Mouse (Mus musculus) inflammation-experienced regulatory T-cells, adult 6 months (primary cell): ENCODE data around the gene Ubxn7. TPM values are rescaled to one million over a fixed set of nuclear protein-coding genes. Genes with fewer than 3 reads are reported as not detected.

Source experiments
- ATAC-seq: one replicate; pipeline ENCODE4 v1.8.0; 2017
- polyA plus RNA-seq, 3 experiments: library from polyadenylated mRNA; unstranded; fragments of 100-300 nt; shearing (Covaris generic); gene quantifications; one replicate each; pipeline ENCODE4 v1.2.1; 2017

The Ubxn7 gene
- polyA plus RNA-seq, 3 experiments from 2014 or later: 10.3 to 21.6 (median 16.3) TPM

DNA sequence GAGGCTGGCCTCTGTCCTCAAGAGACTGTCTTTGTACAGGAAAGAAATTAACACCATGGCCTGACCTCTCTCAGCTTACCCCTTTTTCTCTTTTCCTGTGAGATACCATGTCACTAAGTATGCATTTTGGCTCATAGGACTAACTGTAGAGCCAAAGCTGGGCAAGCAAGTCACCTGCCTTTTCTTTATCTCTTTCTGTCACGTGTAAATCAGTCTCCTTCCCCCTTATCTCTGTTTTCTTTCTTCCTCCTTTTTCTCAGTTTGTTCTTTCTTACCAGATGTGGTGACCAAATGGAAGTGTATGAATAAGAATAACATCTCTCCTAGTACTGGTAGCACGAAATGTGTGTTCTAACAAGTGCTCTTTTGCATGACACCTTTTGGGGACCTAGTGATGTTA lies 52.8 kb downstream of the Ubxn7 start:
- no peak for ATAC-seq

- ATAC-seq: no peak
Observed at GRCm38 (mm10) chr16:32386826-32387225, 54.8 kb downstream of the Ubxn7 start.

GRCm38 (mm10) chr16:32389049-32389448 lies 57.0 kb downstream of the Ubxn7 start:
- no peak for ATAC-seq

DNA sequence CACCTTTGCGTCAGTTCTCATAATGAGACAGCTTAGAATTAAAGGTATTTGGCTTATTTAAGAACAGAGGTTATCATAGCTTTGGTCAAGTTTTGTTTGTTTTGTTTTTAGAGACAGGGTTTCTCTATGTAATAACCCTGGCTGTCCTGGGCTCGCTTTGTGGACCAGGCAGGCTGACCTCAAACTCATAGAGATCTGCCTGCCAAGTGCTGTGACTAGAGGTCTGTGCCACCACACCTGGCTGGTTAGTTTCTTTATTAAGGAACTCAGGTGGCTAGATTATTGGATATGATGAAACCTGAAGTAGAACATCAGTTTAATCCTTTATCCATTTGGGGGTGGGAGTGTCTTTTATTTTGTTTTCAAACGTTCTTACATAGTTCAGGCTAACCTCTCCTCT lies 57.8 kb downstream of the Ubxn7 start:
- no peak for ATAC-seq

DNA sequence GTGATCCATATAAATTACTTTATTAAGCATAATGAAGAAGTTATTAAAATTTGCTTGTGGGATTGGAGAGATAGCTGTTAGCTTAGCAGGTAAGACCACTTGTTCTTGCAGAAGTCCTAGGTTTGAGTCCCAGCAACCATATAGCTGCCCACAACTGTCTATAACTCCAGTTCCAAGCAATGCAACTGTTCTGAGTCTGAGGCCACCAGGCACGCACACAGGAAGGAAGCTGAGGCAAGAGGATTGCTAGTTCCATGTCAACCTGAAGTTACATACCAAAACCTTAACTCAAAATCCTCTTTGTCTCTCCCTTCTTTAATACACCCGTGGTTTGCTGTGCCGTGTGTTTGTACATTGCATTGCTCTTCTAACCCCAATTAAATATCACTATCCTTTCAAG lies 58.8 kb downstream of the Ubxn7 start:
- no peak for ATAC-seq

GRCm38 (mm10) chr16:32395679-32396540 lies 63.9 kb downstream of the Ubxn7 start:
- no peak for ATAC-seq

DNA sequence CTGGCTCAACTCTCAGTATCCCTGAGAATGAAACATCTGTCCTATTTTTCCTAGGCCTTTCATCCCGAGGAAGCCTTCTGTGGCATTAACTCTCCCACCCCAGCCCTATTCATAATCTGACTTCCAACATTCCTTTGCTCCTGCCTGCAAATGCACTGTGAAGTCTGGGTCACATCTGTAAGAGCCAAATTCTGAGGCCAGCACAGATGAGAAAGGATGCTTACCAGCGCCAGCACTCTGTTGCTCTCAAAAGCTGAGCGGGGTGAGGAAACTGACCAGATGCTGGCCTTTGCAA lies 64.4 kb downstream of the Ubxn7 start:
- ATAC-seq: no peak

- ATAC-seq: no peak
Observed at GRCm38 (mm10) chr16:32398206-32398605, 66.1 kb downstream of the Ubxn7 start.

- no peak for ATAC-seq
Observed at GRCm38 (mm10) chr16:32400267-32400666, 68.2 kb downstream of the Ubxn7 start, which contains the start of gene Tm4sf19. TSS of gene Tm4sf19 (plus strand) at chr16:32400506.

GRCm38 (mm10) chr16:32401335-32401965 lies 69.4 kb downstream of the Ubxn7 start:
- no peak for ATAC-seq

GRCm38 (mm10) chr16:32402818-32403217 lies 70.8 kb downstream of the Ubxn7 start:
- no peak for ATAC-seq

- ATAC-seq: no peak
Observed at GRCm38 (mm10) chr16:32405716-32406115, 73.7 kb downstream of the Ubxn7 start.

DNA sequence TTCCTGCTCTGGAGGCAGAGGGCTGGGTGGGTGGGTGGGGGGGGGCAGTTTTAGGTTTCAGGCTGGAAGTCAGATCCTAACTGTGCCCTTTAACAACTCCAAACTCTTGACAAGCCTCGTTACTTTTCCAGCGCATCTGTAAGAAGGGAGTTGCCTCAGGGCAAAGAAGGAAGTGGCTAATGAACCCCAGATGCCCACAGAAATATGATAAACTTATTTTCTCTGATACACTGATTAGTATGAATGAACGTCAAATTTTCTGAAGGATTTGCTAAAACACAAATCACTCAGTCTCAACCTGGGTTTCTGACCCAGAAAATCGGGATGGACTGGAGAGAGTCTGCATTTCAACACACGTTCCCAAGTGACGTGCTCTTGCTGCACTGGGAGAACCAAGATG lies 74.6 kb downstream of the Ubxn7 start:
- ATAC-seq: no peak

DNA sequence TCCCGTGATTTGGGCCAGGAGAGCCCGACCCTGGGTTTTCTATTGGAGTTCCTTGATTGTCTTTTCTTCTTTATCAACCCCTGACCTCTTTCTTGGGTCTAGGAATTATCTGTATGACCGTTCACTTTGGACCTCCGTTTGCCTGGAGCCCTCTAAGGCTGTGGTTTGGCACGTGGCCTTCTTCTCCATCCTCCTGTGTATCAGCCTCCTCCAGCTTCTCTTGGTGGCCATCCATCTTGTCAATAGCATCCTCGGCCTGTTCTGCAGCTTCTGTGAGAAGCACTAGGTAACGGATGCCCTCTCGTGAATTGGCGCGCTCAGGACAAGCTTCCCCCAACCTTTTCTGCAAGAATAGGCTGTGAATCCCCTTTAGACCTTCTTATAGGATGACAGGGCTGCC lies 75.7 kb downstream of the Ubxn7 start:
- no peak for ATAC-seq

- no peak for ATAC-seq
Observed at GRCm38 (mm10) chr16:32417457-32417856, 85.4 kb downstream of the Ubxn7 start.

- ATAC-seq: peak; percentile 96
Observed at GRCm38 (mm10) chr16:32419517-32420483, 87.7 kb downstream of the Ubxn7 start, which contains the start of gene Tctex1d2. TSS of gene Tctex1d2 (plus strand) at chr16:32419702.

GRCm38 (mm10) chr16:32427506-32427905 lies 95.4 kb downstream of the Ubxn7 start:
- no peak for ATAC-seq

DNA sequence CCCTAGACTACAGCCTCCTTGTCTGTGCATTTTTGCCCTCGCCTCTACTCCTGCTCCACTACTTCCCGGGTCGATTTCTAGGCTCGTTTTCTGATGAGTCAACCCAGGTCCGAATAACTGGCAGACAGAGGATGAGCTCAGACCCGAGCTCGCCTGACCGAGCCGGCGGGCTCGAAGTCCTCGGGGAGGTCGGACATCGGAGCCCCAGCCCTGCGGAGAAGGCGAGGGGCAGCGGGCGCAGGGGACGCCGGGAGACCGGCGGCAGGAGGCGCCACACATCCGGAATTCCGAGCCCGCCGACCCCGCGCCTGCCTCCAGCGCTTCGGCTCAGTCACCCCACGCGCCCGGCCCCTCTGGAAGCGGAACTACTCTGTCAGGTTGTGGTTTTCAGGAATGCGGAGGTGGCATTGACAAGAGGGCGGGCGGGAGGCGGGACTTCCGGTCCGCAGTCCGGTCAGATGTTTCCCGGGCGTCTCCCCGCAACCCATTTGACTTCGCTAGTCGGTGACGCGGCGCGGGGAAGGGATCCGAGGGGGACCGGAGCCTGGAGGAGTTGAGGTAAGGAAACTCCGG lies 98.5 kb downstream of the Ubxn7 start, which contains the start of gene Pcyt1a:
Pcyt1a (plus strand) TSS at position 448 of the 573 bp plus-strand sequence.
- peak; percentile 80 for ATAC-seq

GRCm38 (mm10) chr16:32431047-32431591 lies 99.1 kb downstream of the Ubxn7 start:
- peak; percentile 33 for ATAC-seq

DNA sequence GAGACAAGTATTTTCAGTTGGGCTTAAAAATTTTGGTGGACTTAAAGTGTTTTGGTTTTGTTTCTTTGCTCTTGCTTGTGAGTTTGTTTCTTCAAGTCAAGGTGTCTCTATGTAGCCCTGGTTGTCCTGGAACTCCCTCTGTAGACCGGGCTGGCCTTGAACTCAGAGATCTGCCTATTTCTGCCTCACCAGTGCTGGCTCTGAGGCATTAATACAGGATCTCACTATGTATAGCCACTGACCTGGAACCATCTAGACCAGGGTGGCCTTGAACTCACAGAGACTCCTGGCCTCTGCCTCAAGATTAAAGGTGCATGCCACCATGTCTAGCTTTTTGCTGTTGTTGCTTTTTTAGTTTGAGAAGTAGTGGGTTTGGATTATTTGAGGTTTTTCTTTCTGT lies 99.9 kb downstream of the Ubxn7 start:
- ATAC-seq: no peak

DNA sequence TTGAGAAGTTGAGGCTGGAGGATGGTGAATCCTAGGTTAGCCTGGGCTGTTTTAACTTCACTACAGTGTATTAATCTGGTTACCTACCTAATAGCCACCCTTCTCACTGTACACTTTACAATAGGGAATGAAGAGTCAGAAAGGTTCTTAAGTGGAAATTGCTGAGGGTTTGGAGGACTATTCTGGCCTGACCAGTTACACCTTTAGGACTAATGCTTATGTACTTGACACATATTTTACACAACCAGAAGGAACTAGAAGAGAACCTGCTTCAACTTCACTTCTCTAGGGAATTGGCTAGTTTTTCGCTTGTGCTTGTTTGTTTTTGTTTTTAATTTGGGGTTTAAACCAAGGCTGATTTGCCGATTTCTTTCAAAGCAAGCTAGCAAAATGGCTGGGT lies 101.1 kb downstream of the Ubxn7 start:
- ATAC-seq: no peak

DNA sequence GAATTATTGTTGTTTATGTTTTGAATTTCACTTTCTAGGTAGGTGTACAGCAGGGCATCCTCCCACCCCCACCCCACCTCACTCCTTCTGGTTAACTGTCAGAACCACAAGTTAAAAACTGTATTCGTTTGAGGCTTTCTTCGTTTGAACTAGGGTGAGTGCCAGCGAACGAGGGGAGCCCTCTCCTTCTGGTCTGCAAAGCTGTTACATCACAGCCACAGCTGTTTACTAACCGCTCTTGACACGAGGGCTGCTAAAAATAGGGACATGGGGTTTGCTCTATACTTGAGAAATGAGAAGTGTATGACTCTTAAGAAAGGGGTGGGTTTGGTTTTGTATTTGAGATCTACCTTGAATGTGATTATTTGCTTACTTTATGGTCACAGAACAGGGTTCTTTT lies 102.0 kb downstream of the Ubxn7 start:
- no peak for ATAC-seq
